Mouse (Mus musculus): Measurements from ENCODE around the gene Nphp4.

- TF ChIP-seq CEBPB (IDR thresholded peaks at IDR 0.05; ENCODE audit: insufficient read depth, poor library complexity, severe bottlenecking) = no peak
- TF ChIP-seq E2F4 (IDR thresholded peaks at IDR 0.05; ENCODE audit: insufficient read depth) = no peak
- TF ChIP-seq TCF3 (IDR thresholded peaks at IDR 0.05; ENCODE audit: insufficient read length, low read depth) = no peak
- no peak for TF ChIP-seq POLR2AphosphoS2 (IDR thresholded peaks at IDR 0.05; ENCODE audit: insufficient read length, low read depth)
- TF ChIP-seq REST (IDR thresholded peaks at IDR 0.05; ENCODE audit: insufficient read depth, insufficient read length) = no peak
- no peak for TF ChIP-seq POLR2A (IDR thresholded peaks at IDR 0.05; ENCODE audit: insufficient read length, low read depth)
- TF ChIP-seq USF1 (IDR thresholded peaks at IDR 0.05; ENCODE audit: low read depth) = no peak
- TF ChIP-seq MAX (IDR thresholded peaks at IDR 0.05; ENCODE audit: low read depth) = no peak
Measured at GRCm38 (mm10) chr4:152480426-152480825, 3.9 kb downstream of the Nphp4 start.

Measured in myocyte (in vitro differentiated cells).